Mouse (Mus musculus) limb, embryonic 11.5 days (tissue): ENCODE measurements around the gene Sufu. TPM values are rescaled to one million over a fixed set of nuclear protein-coding genes. Genes with fewer than 3 reads are reported as not detected.

Experiments used
- ATAC-seq: fragments of 200-750 bp; cut with Nextera tagmentation; 2 replicates; pipeline ENCODE4 v1.8.0; 2017; ENCODE audit warnings: low read depth; ENCODE audit not compliant: insufficient number of reproducible peaks, low FRiP score, low TSS enrichment
- DNase-seq: peaks from one replicate; pipeline ENCODE4 v3.0.0-alpha.2; 2015; ENCODE audit warnings: low spot score
- H3K27ac ChIP-seq: fragments of 300-500 bp; sonication (generic); replicated peaks from 2 replicates; pipeline ENCODE4 v1.5.1; 2014; ENCODE audit warnings: low read depth, mild to moderate bottlenecking, low read length
- H3K27me3 ChIP-seq: fragments of 300-500 bp; sonication (generic); 2 replicates; pipeline ENCODE4 v1.6.1; 2014; ENCODE audit warnings: mild to moderate bottlenecking, low read length, mixed read lengths; ENCODE audit not compliant: control insufficient read depth, insufficient read depth
- H3K36me3 ChIP-seq: fragments of 300-500 bp; sonication (generic); 2 replicates; pipeline ENCODE4 v1.6.1; 2014; ENCODE audit warnings: mild to moderate bottlenecking, low read length, moderate library complexity, mixed read lengths; ENCODE audit not compliant: control insufficient read depth, insufficient read depth
- H3K4me1 ChIP-seq: fragments of 300-500 bp; sonication (generic); 2 replicates; pipeline ENCODE4 v1.6.1; 2014; ENCODE audit warnings: low read length, mixed read lengths; ENCODE audit not compliant: control insufficient read depth, insufficient read depth
- H3K4me2 ChIP-seq: fragments of 300-500 bp; sonication (generic); 2 replicates; pipeline ENCODE4 v1.6.1; 2014; ENCODE audit warnings: low read depth, mild to moderate bottlenecking, moderate library complexity; ENCODE audit not compliant: severe bottlenecking
- H3K4me3 ChIP-seq: fragments of 300-500 bp; sonication (generic); 2 replicates; pipeline ENCODE4 v1.5.1; 2014; ENCODE audit warnings: low read depth, low read length
- H3K9ac ChIP-seq: fragments of 300-500 bp; sonication (generic); 2 replicates; pipeline ENCODE4 v1.6.1; 2014; ENCODE audit warnings: mild to moderate bottlenecking, low read length
- H3K9me3 ChIP-seq: fragments of 300-500 bp; sonication (generic); 2 replicates; pipeline ENCODE4 v1.6.1; 2016; ENCODE audit warnings: low read length; ENCODE audit not compliant: control insufficient read depth
- WGBS: fragments of 180-500 bp; shearing (Covaris S2); extraction: QIAGEN DNeasy Blood & Tissue Kit; methylation state at CpG from one replicate; pipeline ENCODE4 v1.1.7; 2014; 5-methylcytosine and 5-hydroxymethylcytosine counted together
- polyA plus RNA-seq: library from polyadenylated mRNA; unstranded; fragments of >200 nt; fragmentation: Nextera tagmentation; extraction: Ambion mirVana; gene quantifications from 2 replicates; pipeline ENCODE4 v1.2.1, GENCODE M21; 2014

Gene Sufu
- polyA plus RNA-seq, 1 experiment from 2014 or later: 45.3 TPM

DNA sequence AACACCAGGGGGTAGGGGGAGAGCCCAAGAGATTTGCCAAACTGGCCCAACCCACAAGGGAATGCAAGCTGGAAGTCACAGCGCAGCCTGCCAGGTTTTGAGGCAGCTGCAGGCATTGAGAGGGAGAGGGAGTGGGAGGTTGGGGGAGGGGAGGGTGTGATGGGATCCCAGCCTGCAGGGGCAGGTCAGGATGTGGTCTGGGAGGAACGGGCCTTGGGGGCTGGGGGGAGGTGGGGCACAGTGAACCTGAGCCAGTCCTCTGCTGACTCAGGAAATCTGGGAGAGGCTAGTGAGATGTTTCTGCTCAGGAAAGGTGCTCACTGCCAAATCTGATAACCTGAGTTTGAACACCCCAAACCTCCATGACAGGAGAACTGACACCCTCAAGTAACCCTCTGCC is 93.9 kb downstream of the Sufu start:
- Histone ChIP-seq H3K9me3 (no peaks in the 10 kb centered on the region; the same call in 1 of the 2 replicates), H3K9ac (no peak overlapping the region), H3K4me2 (no peak overlapping the region), H3K36me3 (no peaks in the 10 kb centered on the region; the same call in 1 of the 2 replicates), H3K27me3 (no peaks in the 10 kb centered on the region), H3K4me3 (no peak overlapping the region), H3K27ac (no peak overlapping the region), H3K4me1 (peaks cover 11% of the 10 kb centered on the region)
- WGBS: 0% methylated on average over 2 of the region's 2 CpGs
- peak; percentile 65 for DNase-seq
- ATAC-seq: no peak

DNA sequence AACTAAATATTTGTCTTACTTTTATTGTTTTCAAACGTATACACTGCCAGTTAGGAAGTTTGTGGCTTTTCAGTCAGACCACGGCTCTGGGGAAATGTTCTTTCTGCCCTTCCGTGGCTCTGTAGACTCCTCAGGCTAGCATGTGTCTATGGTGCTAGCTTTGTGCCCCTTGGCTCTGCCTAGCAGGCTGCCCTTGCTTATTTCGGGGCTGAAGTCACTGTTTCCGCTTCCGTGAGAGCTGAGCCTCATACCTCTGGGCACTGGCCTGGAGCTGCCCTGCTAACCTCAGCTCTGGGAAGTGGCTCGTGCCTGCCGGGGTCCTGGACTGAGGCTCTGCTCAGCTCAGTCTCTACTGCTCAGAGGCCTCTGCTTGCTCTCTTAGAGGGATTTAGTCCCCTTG is 98.4 kb downstream of the Sufu start:
- ATAC-seq (no peak), DNase-seq (no peak)
- H3K36me3 ChIP-seq: no peaks in the 10 kb centered on the region
- H3K27ac ChIP-seq: no peak overlapping the region
- 84% methylated on average over 8 of the region's 8 CpGs for WGBS
- no peak overlapping the region for H3K4me2 ChIP-seq
- peaks cover 6% of the 10 kb centered on the region for H3K4me1 ChIP-seq
- H3K9ac ChIP-seq: no peak overlapping the region
- no peaks in the 10 kb centered on the region for H3K27me3 ChIP-seq
- no peaks in the 10 kb centered on the region; the same call in 1 of the 2 replicates for H3K9me3 ChIP-seq
- H3K4me3 ChIP-seq: no peak overlapping the region

DNA sequence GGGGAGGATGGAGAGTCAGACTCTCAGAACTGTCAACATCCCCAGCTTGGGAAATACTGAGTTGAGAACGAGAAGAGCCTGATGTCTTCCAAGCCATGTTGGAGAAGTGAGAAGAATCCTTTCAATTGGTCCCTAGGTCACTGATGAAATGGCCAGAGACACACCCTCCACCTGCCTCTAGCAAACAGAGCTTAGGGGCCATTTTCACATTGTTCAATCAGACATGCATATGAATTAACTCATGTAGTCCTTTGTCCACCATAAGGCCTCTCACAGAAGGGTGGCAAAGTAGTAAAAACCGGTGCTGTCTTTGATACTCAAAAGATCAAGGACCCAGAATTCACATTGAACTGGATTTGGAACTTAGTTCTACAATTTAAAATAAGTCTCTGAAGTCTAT is 100.5 kb downstream of the Sufu start:
- DNase-seq: no peak
- no peak overlapping the region for H3K9ac ChIP-seq
- no peaks in the 10 kb centered on the region for H3K4me1 ChIP-seq
- H3K4me2 ChIP-seq: no peak overlapping the region
- no peak overlapping the region for H3K27ac ChIP-seq
- ATAC-seq: no peak
- H3K36me3 ChIP-seq: no peaks in the 10 kb centered on the region
- 64% methylated on average over 2 of the region's 2 CpGs for WGBS
- H3K27me3 ChIP-seq: no peaks in the 10 kb centered on the region
- H3K9me3 ChIP-seq: no peaks in the 10 kb centered on the region; the same call in 1 of the 2 replicates
- H3K4me3 ChIP-seq: no peak overlapping the region

DNA sequence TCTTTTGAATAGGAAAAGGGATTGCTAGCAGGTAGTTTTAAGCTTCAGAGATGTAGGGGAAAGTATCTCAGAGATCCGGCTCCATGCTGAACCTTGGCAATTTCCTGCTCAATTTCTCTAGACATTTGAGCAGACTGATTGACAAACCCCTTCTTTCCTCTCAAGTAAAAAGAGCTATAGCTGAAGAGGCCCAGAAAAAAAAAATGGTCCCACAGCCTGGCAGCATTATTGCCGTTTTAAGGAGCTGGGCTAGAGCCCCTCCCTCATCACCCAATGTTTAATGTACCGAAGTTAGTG is 102.8 kb downstream of the Sufu start:
- Histone ChIP-seq H3K4me2 (peak overlapping the region; percentile 41), H3K9me3 (no peaks in the 10 kb centered on the region), H3K9ac (no peak overlapping the region), H3K27ac (peak overlapping the region; percentile 52; the same call in 1 of the 2 replicates), H3K4me3 (no peak overlapping the region), H3K27me3 (no peaks in the 10 kb centered on the region), H3K36me3 (no peaks in the 10 kb centered on the region), H3K4me1 (peaks cover 13% of the 10 kb centered on the region)
- ATAC-seq (no peak), DNase-seq (no peak)
- 5% methylated on average over 3 of the region's 3 CpGs for WGBS

DNA sequence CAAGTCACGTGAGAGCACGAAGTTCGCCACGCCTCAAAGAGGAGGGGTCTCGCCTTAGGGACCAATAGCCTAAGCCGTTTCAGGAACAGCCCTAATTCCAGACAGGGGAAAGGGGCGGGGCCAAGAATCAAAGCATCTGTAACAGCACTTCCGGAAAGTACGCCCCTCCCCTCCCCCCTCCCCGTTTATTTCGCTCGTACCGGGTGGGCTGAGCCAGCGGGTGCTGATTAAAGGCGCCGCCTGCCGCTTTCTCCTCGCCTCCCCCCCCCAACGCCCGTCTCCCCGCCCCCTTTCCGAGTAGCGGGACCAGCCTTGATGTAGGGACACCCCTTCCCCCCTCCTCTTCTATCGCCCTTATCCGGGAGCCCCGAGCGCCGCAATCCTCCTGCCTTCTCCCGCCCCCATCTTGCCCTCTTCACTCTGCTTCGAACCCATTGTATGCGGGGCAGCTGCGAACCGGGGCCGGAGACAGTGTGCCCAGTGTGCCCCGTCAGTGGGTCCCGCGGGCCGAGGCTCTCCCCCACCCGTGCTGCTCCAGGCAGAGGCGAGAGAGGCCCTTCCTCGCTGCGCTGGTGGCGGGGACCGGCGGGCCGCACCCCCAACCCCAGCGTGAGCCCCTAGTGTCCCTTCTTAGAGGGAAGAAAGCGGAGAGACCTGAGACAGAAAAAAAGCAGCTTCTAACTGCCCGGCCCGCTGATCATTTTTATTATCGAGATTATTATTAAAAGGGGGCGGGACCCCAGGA is 103.3 kb downstream of the Sufu start:
- peak overlapping the region; percentile 99 for H3K4me2 ChIP-seq
- H3K36me3 ChIP-seq: no peaks in the 10 kb centered on the region
- H3K27me3 ChIP-seq: no peaks in the 10 kb centered on the region
- no peaks in the 10 kb centered on the region for H3K9me3 ChIP-seq
- peak overlapping the region; percentile 93 for H3K9ac ChIP-seq
- under 1% methylated on average over 50 of the region's 52 CpGs for WGBS
- peak; percentile 99 for DNase-seq
- H3K4me1 ChIP-seq: peaks cover 18% of the 10 kb centered on the region
- H3K4me3 ChIP-seq: peak overlapping the region; percentile 75
- peak; percentile 80 for ATAC-seq
- peak overlapping the region; percentile 98 for H3K27ac ChIP-seq

DNA sequence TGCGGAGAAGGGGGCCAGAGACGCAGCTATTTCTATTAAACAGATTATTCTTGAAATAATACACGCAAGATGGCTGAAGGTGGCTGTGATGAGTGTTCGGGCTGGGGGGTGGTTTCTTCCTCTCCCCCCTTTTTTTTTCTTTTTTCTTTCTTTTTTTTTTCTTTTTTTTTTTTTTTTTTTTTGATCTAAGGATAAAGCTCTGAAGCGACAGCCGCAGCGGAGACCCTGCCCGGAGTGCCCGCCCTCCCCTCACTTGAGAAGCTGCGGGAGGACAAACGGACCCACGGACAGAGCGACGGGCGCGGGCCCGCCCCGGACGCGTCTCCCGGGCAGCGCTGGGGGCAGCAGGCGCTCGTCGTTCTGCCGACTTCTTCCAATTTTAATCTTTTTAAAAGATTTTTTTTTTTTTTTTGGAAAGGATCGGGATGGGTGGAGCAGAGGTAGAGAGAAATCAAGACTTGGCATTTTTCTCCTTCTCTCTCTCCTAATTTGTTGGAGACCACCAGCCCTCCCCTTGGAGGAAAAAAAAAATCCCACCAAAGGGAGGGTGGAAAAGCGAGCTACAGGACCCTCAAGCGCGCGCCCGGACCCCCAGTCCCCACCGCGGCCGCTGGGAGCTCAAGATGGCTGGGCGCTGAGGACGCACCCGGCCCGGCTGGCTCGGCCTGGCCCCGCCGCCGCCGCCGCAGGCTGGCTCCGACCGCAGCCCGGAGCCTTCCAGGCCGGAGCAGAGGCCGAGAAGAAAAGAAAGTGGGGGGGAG is 104.1 kb downstream of the Sufu start:
- ATAC-seq (0 out of 2 replicates have a peak, but pooled peaks have one; percentile 18), DNase-seq (peak; percentile 79)
- no peaks in the 10 kb centered on the region for H3K9me3 ChIP-seq
- peak overlapping the region; percentile 98 for H3K27ac ChIP-seq
- H3K4me1 ChIP-seq: peaks cover 22% of the 10 kb centered on the region
- peak overlapping the region; percentile 93 for H3K9ac ChIP-seq
- peak overlapping the region; percentile 75 for H3K4me3 ChIP-seq
- no peaks in the 10 kb centered on the region for H3K36me3 ChIP-seq
- WGBS: under 1% methylated on average over 40 of the region's 50 CpGs
- H3K27me3 ChIP-seq: no peaks in the 10 kb centered on the region
- H3K4me2 ChIP-seq: peak overlapping the region; percentile 99

DNA sequence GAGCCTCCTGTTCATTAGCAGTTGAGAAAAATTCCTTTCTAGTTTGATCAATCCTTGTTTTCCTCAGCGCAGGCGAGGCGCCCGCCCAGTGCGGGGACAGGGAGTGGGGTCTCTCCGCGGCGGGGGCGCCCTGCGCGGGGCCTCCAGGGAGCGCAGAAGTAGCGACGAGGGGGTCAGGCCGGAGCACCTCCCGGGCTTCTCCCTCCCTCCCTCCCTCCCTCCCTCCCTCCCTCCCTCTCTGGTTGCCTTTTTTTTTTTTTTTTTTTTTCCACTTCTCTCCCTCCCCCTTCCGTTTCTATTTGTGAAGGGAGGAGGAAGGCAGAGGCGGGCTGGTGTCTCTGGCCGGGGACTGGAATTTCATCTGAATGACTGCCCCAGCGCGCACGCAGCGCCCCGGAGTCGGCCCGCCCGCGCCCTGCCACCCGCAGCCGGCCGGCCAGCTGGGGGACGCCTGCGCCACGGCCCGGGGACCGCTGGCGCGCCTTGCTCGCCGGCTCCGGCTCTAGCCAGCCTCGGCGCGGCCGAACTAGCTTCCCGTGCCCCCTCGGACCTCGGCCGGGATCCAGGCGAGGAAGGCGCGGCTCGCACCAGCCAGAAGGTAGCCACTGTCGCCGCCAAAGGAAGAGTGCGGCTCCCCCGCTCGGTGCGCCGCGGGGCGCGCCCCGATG is 104.8 kb downstream of the Sufu start, which contains the start of gene Trim8:
Gene Trim8, plus strand, starts transcription at position 302 of the 668 bp plus-strand sequence.
- Histone ChIP-seq H3K4me3 (peak within 1 kb of the TSS; percentile 75), H3K4me2 (peak within 1 kb of the TSS; percentile 99), H3K4me1 (peaks cover 25% of the 10 kb centered on the region), H3K27me3 (no peaks in the 10 kb centered on the region), H3K36me3 (no peaks in the 10 kb centered on the region), H3K9ac (peak within 1 kb of the TSS; percentile 93), H3K9me3 (no peaks in the 10 kb centered on the region), H3K27ac (peak within 1 kb of the TSS; percentile 98)
- ATAC-seq (0 out of 2 replicates have a peak, but pooled peaks have one; percentile 14), DNase-seq (peak; percentile 82)
- under 1% methylated on average over 46 of the region's 64 CpGs for WGBS

DNA sequence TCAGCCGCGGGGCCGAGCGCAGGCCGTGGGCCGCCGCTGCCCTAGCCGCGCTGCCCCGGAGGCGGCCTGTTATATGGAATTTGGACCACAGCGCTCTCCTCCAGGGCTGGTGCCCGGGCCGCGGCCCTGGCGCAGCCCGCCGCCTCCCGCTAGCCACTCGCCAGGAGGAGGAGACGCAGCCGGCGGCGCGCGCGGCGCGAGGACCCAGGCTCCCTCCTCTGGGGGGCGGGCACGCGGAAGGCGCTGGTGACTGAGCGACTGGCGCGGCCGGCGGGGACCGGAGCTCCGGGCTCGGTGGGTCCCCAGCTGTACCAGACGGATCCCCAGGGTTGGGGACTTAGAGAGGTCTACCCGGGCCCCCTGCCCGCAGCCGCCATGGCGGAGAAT is 105.4 kb downstream of the Sufu start:
- WGBS: under 1% methylated on average over 45 of the region's 46 CpGs

More for the DNA sequence above, 105.4 kb downstream of the Sufu start:
- Histone ChIP-seq H3K4me2 (peak overlapping the region; percentile 99), H3K36me3 (peaks cover 2% of the 10 kb centered on the region; the same call in 1 of the 2 replicates), H3K9ac (peak overlapping the region; percentile 93), H3K27me3 (no peaks in the 10 kb centered on the region), H3K4me1 (peaks cover 29% of the 10 kb centered on the region), H3K27ac (peak overlapping the region; percentile 98), H3K4me3 (peak overlapping the region; percentile 75), H3K9me3 (no peaks in the 10 kb centered on the region)
- no peak for ATAC-seq
- peak; percentile 75 for DNase-seq
